Mouse (Mus musculus): ENCODE results near the gene Cdh5.
A peak's percentile ranks its signal among the peaks of the same experiment; 100 is the strongest.
"Not testable (repeated sequence)": the region's sequence is repeated elsewhere in the genome, so short reads cannot be mapped to it uniquely, and the experiment has no call there.

- peak; percentile 42 for TF ChIP-seq CTCF (conservative IDR thresholded peaks at IDR 0.05; ENCODE audit: low read length)
- not testable (repeated sequence) for TF ChIP-seq NANOG (IDR thresholded peaks at IDR 0.05; ENCODE audit: borderline replicate concordance, low read length)
Observed at GRCm38 (mm10) chr8:104090993-104091900, 10.2 kb upstream of the Cdh5 start.
